31 mouse cellular contexts compared by ENCODE assay signal in genomic region chr10:22631528-22631927, GRCm38 (mm10). TPM values are rescaled to one million over a fixed set of nuclear protein-coding genes. Genes with fewer than 3 reads are reported as not detected.
A peak's percentile ranks its signal among the peaks of the same experiment; 100 is the strongest.
DNase-seq lines count a peak whose midpoint lies in the region; ATAC-seq and TF ChIP-seq lines count a peak whose summit lies in the region.
"Had no signal": no experiment of that assay in that cellular context is flagged by ENCODE, and none has a peak within 500 bp of the region (broad histone marks: within the 10 kb centered on the region; RNA-seq: fewer than 3 reads in every experiment).

No protein-coding gene starts in this region.

- no peaks in the 10 kb centered on the region for H3K9me3 ChIP-seq in kidney, postnatal 0 days (replicated peaks; ENCODE audit: low read length)
- H3K9me3 ChIP-seq: forebrain, embryonic 15.5 days; heart, embryonic 13.5 days; hindbrain, embryonic 10.5 days; hindbrain, embryonic 15.5 days; limb, embryonic 13.5 days; lung, embryonic 15.5 days had no signal

- no peaks in the 10 kb centered on the region for H3K27me3 ChIP-seq in kidney, postnatal 0 days (ENCODE audit: insufficient read depth, low read length)
- H3K27me3 ChIP-seq: forebrain, embryonic 15.5 days; heart, embryonic 13.5 days; hindbrain, embryonic 15.5 days; limb, embryonic 13.5 days; lung, embryonic 15.5 days had no signal

- intact Hi-C loops in left cerebral cortex, postnatal 36 days (cut with DNase I) = loop anchor here (5.0 kb wide), 1 partner anchor 71 kb away; no protein-coding TSS in a partner anchor

- WGBS in kidney, postnatal 0 days = 49% methylated on average over 7 of the region's 7 CpGs

- H3K4me3 ChIP-seq in kidney, postnatal 0 days (replicated peaks; ENCODE audit: low read depth, low read length) = no peak overlapping the region
- H3K4me3 ChIP-seq: forebrain, embryonic 15.5 days; gastrocnemius, adult 2 months; heart, embryonic 13.5 days; hindbrain, embryonic 10.5 days; hindbrain, embryonic 15.5 days; limb, embryonic 13.5 days; lung, embryonic 15.5 days had no signal

- H3K9ac ChIP-seq in kidney, postnatal 0 days (ENCODE audit: low read depth, low read length) = no peak overlapping the region
- H3K9ac ChIP-seq: forebrain, embryonic 15.5 days; heart, embryonic 13.5 days; hindbrain, embryonic 15.5 days; limb, embryonic 13.5 days; lung, embryonic 15.5 days had no signal

- no peaks in the 10 kb centered on the region for H3K4me1 ChIP-seq in kidney, postnatal 0 days (replicated peaks; ENCODE audit: insufficient read depth, low read length)
- H3K4me1 ChIP-seq: forebrain, embryonic 15.5 days; heart, embryonic 13.5 days; limb, embryonic 13.5 days; lung, embryonic 15.5 days had no signal

- no peak for TF ChIP-seq CTCF in kidney, postnatal 0 days (IDR thresholded peaks at IDR 0.05; ENCODE audit: low read depth)

- no peak overlapping the region for H3K4me2 ChIP-seq in kidney, postnatal 0 days (ENCODE audit: low read length)
- H3K4me2 ChIP-seq: forebrain, embryonic 15.5 days; heart, embryonic 13.5 days; hindbrain, embryonic 15.5 days; limb, embryonic 13.5 days; liver, embryonic 11.5 days; lung, embryonic 15.5 days; midbrain, embryonic 11.5 days had no signal

- 0 out of 2 replicates have a peak overlapping the region, but pooled peaks have one; percentile 8 for H3K27ac ChIP-seq in kidney, postnatal 0 days
- H3K27ac ChIP-seq: forebrain, embryonic 15.5 days; gastrocnemius, adult 2 months; heart, embryonic 13.5 days; hindbrain, embryonic 10.5 days; hindbrain, embryonic 15.5 days; limb, embryonic 13.5 days; lung, embryonic 15.5 days had no signal

- ATAC-seq in kidney, postnatal 0 days (replicated peaks; ENCODE audit: low FRiP score, low read depth) = no peak
- ATAC-seq: activated CD4-positive, CD25-positive, alpha-beta regulatory T cell, adult 4 months; forebrain, embryonic 15.5 days; inflammation-experienced regulatory T-cells, adult 6 months; midbrain, embryonic 16.5 days had no signal

- H3K36me3 ChIP-seq in kidney, postnatal 0 days (ENCODE audit: insufficient read depth, low read length) = no peaks in the 10 kb centered on the region
- H3K36me3 ChIP-seq: forebrain, embryonic 15.5 days; heart, embryonic 13.5 days; hindbrain, embryonic 10.5 days; hindbrain, embryonic 15.5 days; limb, embryonic 13.5 days; lung, embryonic 15.5 days had no signal

- DNase-seq in heart, adult 11 months = peak; percentile 37
- no peak for DNase-seq in heart, postnatal 4 days
- DNase-seq in kidney, postnatal 0 days (ENCODE audit: low spot score) = peak; percentile 64
- no peak for DNase-seq in kidney, adult 8-10 months
- peak; percentile 13 to 16 for DNase-seq in right cerebral cortex, adult 2 months (ENCODE audit: low spot score in 2 of 2)
- DNase-seq in right cerebral cortex, postnatal 25 days = no peak
- peak; percentile 14 to 29 for DNase-seq in left cerebral cortex, postnatal 36 days (ENCODE audit: low spot score in 2 of 2)
- DNase-seq in layer of hippocampus, postnatal 36 days = no peak
- DNase-seq: adrenal gland, adult 2 months; adrenal gland, postnatal 36 days; B cell, adult 2 months; cerebellum, adult 2 months; cerebellum, postnatal 14 days; gastrocnemius, adult 2 months; heart, postnatal 10 days; kidney, postnatal 14 days; layer of hippocampus, adult 9-11 months; thymus, postnatal 4 days had no signal

RNA-seq across cellular contexts. Expression of gene Slc2a12, which starts 13.3 kb away (rescaled TPM):
- 10 to 100 TPM in 1 of 2 experiments, 1 to 10 TPM in 1; 5.9 to 10.9 TPM for total RNA-seq in heart, postnatal 4 days (2021)
- polyA plus RNA-seq in kidney, postnatal 0 days (2015; fragmentation: Nextera tagmentation; extraction: Ambion mirVana) = 2.8 and 3.0 TPM in 2 replicates
- total RNA-seq in left cerebral cortex, postnatal 36 days (2021) = 1 to 10 TPM; 2.1 to 2.7 TPM
- 1 to 10 TPM; 4.0 to 4.2 TPM for total RNA-seq in layer of hippocampus, postnatal 36 days (2021)
- total RNA-seq: megakaryocyte progenitor cell, adult 5-6 weeks; neutrophil, adult 5-6 weeks had no signal
- polyA plus RNA-seq: activated CD4-positive, CD25-positive, alpha-beta regulatory T cell, adult 4 months had no signal

Comparison
In these comparisons a context has a peak if more than half of its experiments do, and no peak if none do; other contexts are left out.
1. DNase-seq: peak in heart, adult 11 months (single experiment), kidney, postnatal 0 days (single experiment), right cerebral cortex, adult 2 months (2 of 2) and left cerebral cortex, postnatal 36 days (2 of 2); none in heart, postnatal 4 days (single experiment), kidney, adult 8-10 months (0 of 2), right cerebral cortex, postnatal 25 days (single experiment) and layer of hippocampus, postnatal 36 days (0 of 2).